Mouse (Mus musculus) kidney, postnatal 14 days (tissue): ENCODE results near the gene Mfsd10.

Experiments used
- DNase-seq: peaks from one replicate; pipeline ENCODE4 v3.0.0; 2022; ENCODE audit warnings: mixed read lengths

Mfsd10 gene

GRCm38 (mm10) chr5:34636481-34637287 is at the start of gene Mfsd10:
Mfsd10 (minus strand) TSS chr5:34637212.
- peak; percentile 85 for DNase-seq

DNA sequence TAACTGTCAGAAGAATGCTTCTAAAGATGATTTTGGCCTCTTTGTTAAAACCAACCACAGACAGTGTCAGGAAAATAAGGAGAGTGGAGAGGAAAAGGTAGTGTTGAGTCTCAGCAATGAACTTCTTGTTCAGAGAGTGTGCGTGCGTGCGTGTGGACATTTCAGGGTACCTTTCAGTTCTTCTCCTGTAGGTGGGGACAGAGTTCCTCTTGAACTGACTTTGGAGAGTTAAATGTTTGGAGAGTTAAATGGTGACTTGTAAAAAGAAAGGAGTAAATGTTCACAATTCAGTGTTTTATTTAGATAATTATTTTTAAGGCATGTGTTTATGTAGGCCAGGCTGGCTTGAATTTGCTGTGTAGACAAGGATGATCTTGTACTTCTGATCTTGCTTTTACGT is 33.3 kb upstream of the Mfsd10 start:
- peak; percentile 32 for DNase-seq

- DNase-seq = no peak
Measured at GRCm38 (mm10) chr5:34669493-34669892, 32.5 kb upstream of the Mfsd10 start.

DNA sequence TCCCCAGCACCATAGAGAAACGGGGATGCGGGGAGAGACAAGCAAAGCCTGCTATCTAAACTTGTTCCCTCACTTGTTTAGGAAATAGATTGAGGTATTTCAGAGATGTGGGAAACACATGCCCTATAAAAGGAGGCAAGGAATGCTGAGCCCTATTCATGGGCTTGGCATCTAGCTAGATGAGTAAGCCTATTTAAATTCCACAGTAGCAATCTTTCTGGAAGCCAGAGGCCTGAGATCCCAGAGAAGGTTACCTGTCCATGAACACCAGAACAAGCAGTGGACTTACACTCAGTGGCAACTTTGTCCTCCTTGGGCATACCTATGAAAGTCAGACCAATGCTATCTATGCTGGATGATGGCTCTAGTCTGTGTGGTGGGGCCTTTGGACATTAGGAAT is 26.2 kb upstream of the Mfsd10 start:
- DNase-seq = no peak

DNA sequence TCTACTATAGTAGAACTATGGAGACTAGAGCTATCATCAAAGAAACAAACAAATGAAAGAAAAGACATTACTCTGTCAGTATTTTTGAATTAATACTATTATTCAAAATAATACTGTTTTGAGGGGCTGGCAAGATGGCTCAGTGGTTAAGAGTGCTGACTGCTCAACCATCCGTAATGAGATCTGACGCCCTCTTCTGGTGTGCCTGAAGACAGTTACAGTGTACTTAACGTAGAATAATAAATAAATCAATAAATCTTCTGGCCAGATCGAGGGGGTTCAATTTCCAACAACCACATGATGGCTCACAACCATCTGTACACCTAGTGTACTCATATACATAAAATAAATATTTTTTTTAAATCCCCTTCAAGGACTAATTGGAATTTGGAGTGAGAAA is 24.9 kb upstream of the Mfsd10 start:
- DNase-seq = no peak

GRCm38 (mm10) chr5:34660591-34661130 is 23.6 kb upstream of the Mfsd10 start:
- no peak for DNase-seq

GRCm38 (mm10) chr5:34659686-34660590 is 22.9 kb upstream of the Mfsd10 start, which contains the start of the genes Nop14 and Grk4:
Nop14 (minus strand) TSS chr5:34660148.
Grk4 (plus strand) TSS chr5:34660379.
- peak; percentile 100 for DNase-seq

DNA sequence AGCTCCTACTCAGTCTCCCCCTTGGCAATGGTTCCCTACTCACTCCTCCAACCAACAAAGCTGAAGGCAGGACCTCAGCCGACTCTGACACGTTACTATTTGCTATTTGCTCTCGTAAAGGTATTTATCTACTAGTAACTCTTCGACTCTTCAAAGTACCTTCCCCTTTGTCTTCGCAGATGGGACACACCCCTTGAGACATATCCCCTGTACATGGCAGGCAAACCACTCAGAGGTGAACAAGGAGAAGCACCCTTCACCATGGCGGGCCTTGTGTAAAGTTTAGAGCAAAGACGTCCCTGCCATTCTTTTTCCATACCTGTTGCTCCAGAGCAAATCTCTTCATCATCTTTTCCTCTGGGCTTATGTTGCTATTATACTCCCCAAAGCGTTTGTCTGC is 20.5 kb upstream of the Mfsd10 start:
- no peak for DNase-seq

DNA sequence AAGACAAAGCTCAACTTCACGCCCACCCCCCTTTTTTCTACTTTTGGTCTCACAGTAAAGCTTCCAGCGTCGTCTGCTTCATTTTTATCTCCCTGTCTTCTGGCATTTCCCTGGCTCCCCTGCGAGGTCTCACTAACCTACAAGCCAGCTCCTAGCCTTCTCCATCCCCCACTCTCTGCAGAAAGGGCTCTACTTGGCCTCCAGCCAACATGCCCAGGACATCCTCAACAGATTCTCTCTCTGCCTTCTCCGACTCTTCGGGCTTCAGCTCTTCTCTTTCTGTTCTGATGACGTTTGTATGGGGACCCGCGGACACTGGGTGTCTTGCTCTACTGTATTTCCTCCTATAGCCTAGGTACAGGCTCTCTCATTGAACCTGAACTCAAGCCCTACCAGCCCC is 17.9 kb upstream of the Mfsd10 start:
- no peak for DNase-seq

DNA sequence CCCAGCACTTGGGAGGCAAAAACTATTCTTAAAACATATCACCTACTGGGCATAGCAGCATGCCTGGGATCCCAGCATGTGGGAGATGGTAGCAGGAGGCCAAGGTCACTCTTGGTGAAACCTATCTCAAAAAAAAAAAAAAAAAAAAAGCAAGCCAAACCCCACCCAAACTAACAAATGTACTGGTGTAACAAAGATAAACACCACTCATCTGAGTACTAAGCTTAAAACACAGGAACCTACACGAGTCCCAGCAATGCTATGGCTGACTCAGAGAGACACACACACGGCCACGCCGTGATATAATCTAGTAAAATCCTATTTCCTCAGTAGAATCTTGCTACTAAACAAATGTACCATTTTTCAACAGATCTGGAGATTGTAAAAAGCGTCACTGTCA is 15.9 kb upstream of the Mfsd10 start:
- DNase-seq = no peak

DNA sequence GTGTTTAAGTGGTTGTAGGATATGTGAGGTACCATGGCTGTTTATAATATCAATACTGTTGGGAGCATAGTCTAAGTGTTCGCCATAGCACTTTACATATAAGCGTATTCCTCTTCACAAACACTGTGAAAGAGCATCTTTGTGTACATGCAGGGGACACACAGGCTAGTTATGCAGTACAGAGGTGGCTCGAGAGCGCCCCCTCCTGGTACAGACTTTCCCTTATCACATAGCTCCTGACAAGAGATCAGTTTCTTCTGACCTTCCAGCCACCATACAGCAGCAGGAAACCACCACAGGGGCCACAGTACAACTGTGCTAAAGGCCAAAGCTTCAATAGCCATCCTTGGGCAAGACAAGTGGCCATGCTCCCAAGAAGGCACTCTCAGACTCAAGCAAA is 10.6 kb upstream of the Mfsd10 start:
- peak; percentile 60 for DNase-seq

DNA sequence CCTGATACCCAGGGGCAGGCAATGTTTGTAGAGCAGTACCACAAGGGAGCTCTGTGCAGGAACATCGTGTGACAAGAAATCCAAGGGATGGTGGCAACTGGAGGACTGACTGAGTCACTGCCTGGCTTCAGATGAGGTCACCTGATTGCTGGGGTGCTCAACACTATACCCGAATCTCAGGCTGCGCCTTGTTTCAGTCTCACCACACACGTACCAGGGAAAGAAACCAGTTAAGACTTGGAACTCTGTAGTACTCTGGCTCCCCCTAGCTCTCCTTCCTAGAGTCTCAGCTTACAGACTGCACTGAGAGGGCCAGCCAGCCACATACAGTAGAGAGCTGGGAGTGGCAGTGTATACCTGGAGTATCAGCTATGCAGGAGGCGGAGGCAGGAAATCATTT is 5.9 kb upstream of the Mfsd10 start:
- peak; percentile 62 for DNase-seq

DNA sequence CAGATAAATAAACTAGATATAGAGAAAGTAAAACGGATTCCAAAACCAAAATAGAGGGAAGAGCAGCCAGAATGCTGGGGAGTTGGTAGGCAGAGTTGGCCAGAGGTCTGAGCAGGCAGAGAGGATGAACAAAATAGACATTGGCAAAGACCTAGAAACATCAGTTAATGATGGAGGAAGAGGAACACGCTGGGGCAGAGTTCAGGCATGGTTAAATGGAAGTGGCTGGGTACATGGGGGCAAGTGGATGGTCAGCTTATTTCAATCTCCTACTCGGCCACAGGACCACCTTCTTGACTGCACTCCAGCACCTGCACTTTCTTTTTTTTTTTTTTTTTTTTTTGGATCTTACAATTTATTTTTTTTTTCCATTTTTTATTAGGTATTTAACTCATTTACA is 5.0 kb upstream of the Mfsd10 start:
- no peak for DNase-seq

DNA sequence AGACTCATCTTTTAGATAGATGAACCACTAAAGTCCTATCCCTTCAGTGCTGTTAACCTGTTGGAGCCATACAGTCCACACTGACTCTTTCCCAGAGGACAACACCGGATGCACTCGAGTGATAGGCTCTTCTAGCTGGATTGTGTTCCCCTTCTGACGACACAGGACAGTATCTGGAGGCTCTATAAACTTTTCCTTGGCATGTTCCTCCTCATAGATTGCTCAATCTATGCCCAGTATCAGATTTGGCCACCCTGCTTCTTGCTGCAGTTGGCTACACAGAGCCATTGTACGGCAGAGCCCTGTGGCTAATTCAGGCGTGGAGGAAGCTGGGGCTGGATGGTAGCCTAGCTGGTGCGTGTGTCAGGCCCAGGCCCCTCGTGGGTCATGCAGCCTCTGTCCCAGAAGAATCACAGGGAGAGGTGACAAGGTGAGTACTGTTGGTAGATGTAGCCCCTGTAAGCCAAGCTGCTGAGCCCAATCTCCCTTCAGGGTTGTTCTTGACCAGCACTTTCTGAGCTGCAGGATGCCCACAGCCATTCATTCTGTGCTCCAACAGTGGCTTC is 662 bp upstream of the Mfsd10 start:
- DNase-seq = no peak

- DNase-seq = no peak
Measured at GRCm38 (mm10) chr5:34635665-34636192, 1.3 kb downstream of the Mfsd10 start.

- no peak for DNase-seq
Measured at GRCm38 (mm10) chr5:34634746-34635400, 2.1 kb downstream of the Mfsd10 start.

GRCm38 (mm10) chr5:34633641-34634040 is 3.4 kb downstream of the Mfsd10 start:
- DNase-seq = peak; percentile 15

GRCm38 (mm10) chr5:34632996-34633395 is 4.0 kb downstream of the Mfsd10 start:
- no peak for DNase-seq

- DNase-seq = no peak
Measured at GRCm38 (mm10) chr5:34609966-34610365, 27.0 kb downstream of the Mfsd10 start.

- DNase-seq = no peak
Measured at GRCm38 (mm10) chr5:34608226-34608625, 28.8 kb downstream of the Mfsd10 start.

DNA sequence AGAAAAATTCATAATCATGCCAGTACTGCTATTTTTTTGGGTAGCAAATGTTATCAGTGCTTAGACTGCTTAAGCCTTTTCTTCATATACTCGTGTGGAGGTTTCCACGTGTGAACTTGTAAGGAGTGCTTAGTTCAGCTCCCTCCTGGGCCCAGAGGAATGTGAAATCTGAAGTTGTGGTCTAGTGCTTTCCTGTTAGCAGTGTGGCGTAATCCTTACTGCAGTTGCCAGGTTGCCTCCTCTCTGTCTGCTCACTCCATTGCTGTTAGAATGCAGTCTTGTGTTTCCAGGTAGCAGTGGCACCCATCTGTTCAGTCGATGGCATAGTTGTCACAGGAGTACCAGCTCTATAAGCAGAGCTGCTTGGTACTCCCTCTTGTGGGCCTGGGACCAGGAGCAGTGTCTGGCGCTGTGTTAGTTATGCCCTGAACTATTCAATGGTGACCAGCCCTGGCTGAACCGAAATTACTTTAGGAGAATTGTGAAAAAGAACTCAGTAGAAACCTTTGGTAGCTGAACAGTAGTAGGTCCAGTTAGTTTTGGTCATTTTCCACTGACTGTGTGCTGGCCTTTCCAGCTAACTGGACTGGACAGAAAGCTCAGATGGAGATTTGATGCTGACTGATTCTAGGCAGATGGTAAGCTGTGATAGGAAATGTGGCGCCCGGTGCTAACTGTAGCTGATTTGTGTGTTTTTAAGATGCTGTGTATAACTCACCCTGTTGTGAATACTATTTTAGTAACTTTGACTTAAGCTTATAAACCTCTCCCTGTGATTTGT is 29.7 kb downstream of the Mfsd10 start:
- no peak for DNase-seq

DNA sequence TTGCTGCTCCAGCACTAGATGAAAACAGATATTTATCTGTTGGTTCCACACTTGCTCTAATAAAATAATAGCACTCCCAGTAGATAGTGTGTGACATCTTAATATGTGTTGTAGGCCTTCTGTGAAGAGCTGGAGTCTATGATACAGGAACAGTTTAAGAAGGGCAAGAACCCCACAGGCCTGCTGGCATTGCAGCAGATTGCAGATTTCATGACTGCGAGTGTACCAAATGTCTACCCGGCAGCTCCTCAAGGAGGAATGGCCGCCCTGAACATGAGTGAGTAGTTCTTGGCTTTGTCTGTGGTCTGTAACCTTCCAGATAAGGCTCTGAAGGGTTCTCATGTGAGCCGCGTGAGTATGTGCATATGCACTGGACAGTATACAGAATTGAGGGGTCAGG is 32.4 kb downstream of the Mfsd10 start:
- DNase-seq = no peak
